Mouse (Mus musculus) stomach, embryonic 16.5 days (tissue): Measurements from ENCODE around the gene Lnp1. TPM values are rescaled to one million over a fixed set of nuclear protein-coding genes. Genes with fewer than 3 reads are reported as not detected.
A peak's percentile ranks its signal among the peaks of the same experiment; 100 is the strongest.
"Not testable (repeated sequence)": the region's sequence is repeated elsewhere in the genome, so short reads cannot be mapped to it uniquely, and the experiment has no call there.

ENCODE experiments used
- ATAC-seq: fragments of 200-750 bp; cut with Nextera tagmentation; 2 replicates; pipeline ENCODE4 v1.8.0; 2017; ENCODE audit warnings: moderate number of reproducible peaks, moderate TSS enrichment; ENCODE audit not compliant: insufficient read depth, low FRiP score
- H3K27ac ChIP-seq: fragments of 300-500 bp; sonication (generic); 2 replicates; pipeline ENCODE4 v1.5.1; 2014; ENCODE audit warnings: low read length
- H3K27me3 ChIP-seq: fragments of 300-500 bp; sonication (generic); 2 replicates; pipeline ENCODE4 v1.6.1; 2014; ENCODE audit warnings: low read length, control low read depth, mixed read lengths; ENCODE audit not compliant: control insufficient read depth, insufficient read depth
- H3K36me3 ChIP-seq: fragments of 300-500 bp; sonication (generic); 2 replicates; pipeline ENCODE4 v1.6.1; 2014; ENCODE audit warnings: low read length; ENCODE audit not compliant: control insufficient read depth, insufficient read depth
- H3K4me1 ChIP-seq: fragments of 300-500 bp; sonication (generic); 2 replicates; pipeline ENCODE4 v1.6.1; 2014; ENCODE audit warnings: low read length, control low read depth, mixed read lengths; ENCODE audit not compliant: control insufficient read depth, insufficient read depth
- H3K4me2 ChIP-seq: fragments of 300-500 bp; sonication (generic); 2 replicates; pipeline ENCODE4 v1.6.1; 2014; ENCODE audit warnings: low read depth, low read length, mixed read lengths
- H3K4me3 ChIP-seq: fragments of 300-500 bp; sonication (generic); replicated peaks from 2 replicates; pipeline ENCODE4 v1.5.1; 2014; ENCODE audit warnings: mild to moderate bottlenecking, low read length
- H3K9ac ChIP-seq: fragments of 300-500 bp; sonication (generic); 2 replicates; pipeline ENCODE4 v1.6.1; 2014; ENCODE audit warnings: low read length
- H3K9me3 ChIP-seq: fragments of 300-500 bp; sonication (generic); replicated peaks from 2 replicates; pipeline ENCODE4 v1.6.1; 2016; ENCODE audit warnings: low read length, control low read depth; ENCODE audit not compliant: control insufficient read depth
- WGBS: fragments of 180-500 bp; shearing (Covaris S2); extraction: QIAGEN DNeasy Blood & Tissue Kit; methylation state at CpG from one replicate; pipeline ENCODE4 v1.1.7; 2014; 5-methylcytosine and 5-hydroxymethylcytosine counted together
- polyA plus RNA-seq: library from polyadenylated mRNA; unstranded; fragments of >200 nt; fragmentation: Nextera tagmentation; extraction: Ambion mirVana; gene quantifications from 2 replicates; pipeline ENCODE4 v1.2.1, GENCODE M21; 2015

Lnp1 gene
- polyA plus RNA-seq: not detected in 2 replicates

GRCm38 (mm10) chr16:56928023-56928422, at the start of gene Lnp1:
Lnp1 (minus strand) TSS chr16:56928061.
- H3K9me3 ChIP-seq: 0 out of 2 replicates have a peak, but pooled peaks cover 3% of the 10 kb centered on the region
- H3K27ac ChIP-seq: no peak within 1 kb of the TSS
- no peak within 1 kb of the TSS for H3K4me3 ChIP-seq
- 40% methylated on average over 3 of the region's 3 CpGs for WGBS
- H3K27me3 ChIP-seq: no peaks in the 10 kb centered on the region
- no peaks in the 10 kb centered on the region for H3K36me3 ChIP-seq
- H3K4me1 ChIP-seq: no peaks in the 10 kb centered on the region
- no peak within 1 kb of the TSS for H3K9ac ChIP-seq
- no peak within 1 kb of the TSS for H3K4me2 ChIP-seq
- ATAC-seq: no peak

- Histone ChIP-seq H3K27ac (no peak overlapping the region), H3K4me2 (no peak overlapping the region), H3K9ac (no peak overlapping the region), H3K4me1 (no peaks in the 10 kb centered on the region), H3K36me3 (no peaks in the 10 kb centered on the region), H3K27me3 (no peaks in the 10 kb centered on the region), H3K9me3 (no peaks in the 10 kb centered on the region), H3K4me3 (no peak overlapping the region)
- WGBS: 38% methylated on average over 3 of the region's 3 CpGs
- no peak for ATAC-seq
Observed at GRCm38 (mm10) chr16:56974646-56975045, 46.8 kb upstream of the Lnp1 start.

DNA sequence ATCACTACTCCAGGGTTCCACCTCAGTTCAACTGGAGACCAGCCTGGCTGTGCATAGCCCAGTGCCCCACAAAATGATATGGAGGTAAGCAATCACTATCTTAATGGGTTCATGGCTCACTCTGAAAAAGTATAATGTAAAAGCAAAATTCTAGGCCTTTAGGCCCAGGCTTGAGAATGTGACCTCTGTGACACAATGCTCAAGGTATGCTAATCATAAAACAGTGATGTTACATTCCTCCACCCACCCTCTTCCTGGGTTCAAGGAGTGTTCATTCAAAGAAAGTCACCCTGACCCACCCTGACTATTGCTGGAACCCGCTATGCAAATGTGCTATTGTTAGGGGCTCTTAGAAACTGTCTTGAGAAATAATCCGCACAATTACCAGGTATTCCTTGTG, 30.4 kb upstream of the Lnp1 start:
- H3K9me3 ChIP-seq, H3K27ac ChIP-seq, H3K4me3 ChIP-seq, ATAC-seq, H3K36me3 ChIP-seq, H3K9ac ChIP-seq, H3K4me2 ChIP-seq, H3K4me1 ChIP-seq, H3K27me3 ChIP-seq: not testable (repeated sequence)
- 95% methylated on average over 2 of the region's 2 CpGs for WGBS

GRCm38 (mm10) chr16:56949085-56949484, 21.2 kb upstream of the Lnp1 start:
- Histone ChIP-seq H3K4me1 (no peaks in the 10 kb centered on the region), H3K27ac (no peak overlapping the region), H3K4me3 (no peak overlapping the region), H3K27me3 (no peaks in the 10 kb centered on the region), H3K36me3 (no peaks in the 10 kb centered on the region), H3K9me3 (no peaks in the 10 kb centered on the region), H3K4me2 (no peak overlapping the region), H3K9ac (no peak overlapping the region)
- WGBS: 88% methylated on average over 5 of the region's 5 CpGs
- no peak for ATAC-seq

DNA sequence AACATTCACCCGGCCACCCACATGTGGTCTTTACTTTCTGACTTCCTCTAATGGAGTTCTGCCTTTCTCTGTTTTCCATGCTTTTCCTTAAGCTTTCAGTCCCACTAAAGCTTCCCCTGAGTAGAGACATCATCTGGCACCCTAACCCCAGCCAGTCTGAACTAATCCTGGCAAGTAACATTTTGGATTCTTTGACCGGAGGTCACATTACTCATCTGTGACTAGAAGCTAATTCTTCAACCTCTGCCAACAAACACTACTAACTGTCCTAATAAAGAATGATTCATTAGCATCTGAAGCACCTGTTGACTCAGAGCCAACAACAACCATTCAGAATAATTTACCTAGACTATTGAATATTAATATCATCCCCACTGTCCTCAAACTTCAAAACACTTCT, 14.5 kb upstream of the Lnp1 start:
- Histone ChIP-seq H3K4me2 (no peak overlapping the region), H3K27ac (no peak overlapping the region), H3K36me3 (no peaks in the 10 kb centered on the region), H3K4me1 (no peaks in the 10 kb centered on the region), H3K9ac (no peak overlapping the region), H3K27me3 (no peaks in the 10 kb centered on the region), H3K9me3 (no peaks in the 10 kb centered on the region), H3K4me3 (no peak overlapping the region)
- WGBS: 49% methylated on average over 2 of the region's 2 CpGs
- no peak for ATAC-seq

- no peaks in the 10 kb centered on the region for H3K4me1 ChIP-seq
- no peak overlapping the region for H3K4me3 ChIP-seq
- no peak overlapping the region for H3K4me2 ChIP-seq
- ATAC-seq: no peak
- H3K9ac ChIP-seq: 0 out of 2 replicates have a peak overlapping the region, but pooled peaks have one; percentile 19
- H3K9me3 ChIP-seq: no peaks in the 10 kb centered on the region
- no peak overlapping the region for H3K27ac ChIP-seq
- H3K27me3 ChIP-seq: no peaks in the 10 kb centered on the region
- H3K36me3 ChIP-seq: no peaks in the 10 kb centered on the region
- WGBS: 13% methylated on average over 8 of the region's 8 CpGs
Observed at GRCm38 (mm10) chr16:56920102-56920657, 7.7 kb downstream of the Lnp1 start.

GRCm38 (mm10) chr16:56917230-56917629, 10.6 kb downstream of the Lnp1 start:
- no peak overlapping the region for H3K4me3 ChIP-seq
- H3K36me3 ChIP-seq: no peaks in the 10 kb centered on the region
- no peaks in the 10 kb centered on the region for H3K4me1 ChIP-seq
- WGBS: 87% methylated on average over 7 of the region's 7 CpGs
- no peak for ATAC-seq
- H3K9me3 ChIP-seq: no peaks in the 10 kb centered on the region
- H3K27ac ChIP-seq: no peak overlapping the region
- no peak overlapping the region for H3K9ac ChIP-seq
- H3K27me3 ChIP-seq: no peaks in the 10 kb centered on the region
- no peak overlapping the region for H3K4me2 ChIP-seq

DNA sequence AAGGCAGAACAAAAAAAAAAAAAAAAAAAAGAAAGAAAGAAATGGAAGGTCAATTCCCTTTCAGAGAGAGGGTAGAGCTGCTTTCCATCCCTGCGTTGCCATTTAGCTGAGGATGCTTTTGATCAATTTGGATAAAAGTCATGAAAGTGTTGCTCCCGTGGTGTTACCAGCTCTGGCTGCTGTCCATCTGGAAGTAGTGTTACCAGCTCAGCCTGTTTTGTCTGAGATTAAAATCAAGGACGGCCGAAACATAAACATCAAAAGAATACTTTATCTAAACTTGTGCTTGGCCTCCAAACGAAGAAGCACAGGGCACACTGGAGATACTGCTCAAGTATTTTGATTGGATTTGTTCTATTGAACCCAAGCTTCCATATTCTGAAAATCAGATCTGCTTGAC, 18.9 kb downstream of the Lnp1 start:
- Histone ChIP-seq H3K27me3 (no peaks in the 10 kb centered on the region), H3K9ac (no peak overlapping the region), H3K36me3 (no peaks in the 10 kb centered on the region), H3K27ac (no peak overlapping the region), H3K9me3 (no peaks in the 10 kb centered on the region), H3K4me2 (no peak overlapping the region), H3K4me1 (no peaks in the 10 kb centered on the region), H3K4me3 (no peak overlapping the region)
- WGBS: 42% methylated on average over 5 of the region's 5 CpGs
- ATAC-seq: no peak

GRCm38 (mm10) chr16:56902206-56902605, 25.7 kb downstream of the Lnp1 start:
- not testable (repeated sequence) for H3K36me3 ChIP-seq, H3K4me2 ChIP-seq, ATAC-seq, H3K27me3 ChIP-seq, H3K9me3 ChIP-seq, H3K4me1 ChIP-seq, H3K4me3 ChIP-seq, H3K27ac ChIP-seq, H3K9ac ChIP-seq
- 42% methylated on average over 3 of the region's 3 CpGs for WGBS
